Mouse (Mus musculus) retina, adult 2 months (tissue): ENCODE measurements around the gene Snx29.

Source experiments
- DNase-seq: peaks from one replicate; pipeline ENCODE4 v3.0.0-alpha.2; 2012; ENCODE audit warnings: low read depth, low spot score

Gene Snx29

DNA sequence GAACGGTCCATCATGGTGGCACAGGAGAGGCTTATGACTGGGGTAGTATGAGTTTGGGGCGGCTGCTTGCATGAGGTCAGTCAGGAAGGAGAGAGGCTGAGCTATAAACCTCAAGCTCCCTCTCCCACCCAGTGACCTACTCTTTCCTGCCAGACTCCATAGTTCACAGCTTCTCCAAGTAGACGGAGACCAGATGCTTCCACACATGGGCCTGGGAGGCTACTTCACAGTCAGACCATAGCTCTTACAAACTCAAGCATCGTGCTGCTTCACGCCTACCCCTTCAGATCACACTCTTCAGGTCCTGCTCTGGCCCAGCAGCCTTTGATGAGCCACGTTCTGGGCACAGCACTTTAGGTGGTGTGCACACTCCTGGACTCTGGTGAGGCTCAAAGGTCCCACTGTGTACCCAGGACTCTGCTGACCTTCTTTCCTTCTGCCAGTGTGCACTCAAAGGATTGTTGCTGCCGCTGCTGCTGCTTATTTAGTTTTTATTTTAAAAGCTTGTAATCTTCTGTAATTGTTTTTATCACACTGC, 313.6 kb downstream of the Snx29 start:
- DNase-seq = no peak

GRCm38 (mm10) chr16:11636902-11637301, 314.2 kb downstream of the Snx29 start:
- no peak for DNase-seq

DNA sequence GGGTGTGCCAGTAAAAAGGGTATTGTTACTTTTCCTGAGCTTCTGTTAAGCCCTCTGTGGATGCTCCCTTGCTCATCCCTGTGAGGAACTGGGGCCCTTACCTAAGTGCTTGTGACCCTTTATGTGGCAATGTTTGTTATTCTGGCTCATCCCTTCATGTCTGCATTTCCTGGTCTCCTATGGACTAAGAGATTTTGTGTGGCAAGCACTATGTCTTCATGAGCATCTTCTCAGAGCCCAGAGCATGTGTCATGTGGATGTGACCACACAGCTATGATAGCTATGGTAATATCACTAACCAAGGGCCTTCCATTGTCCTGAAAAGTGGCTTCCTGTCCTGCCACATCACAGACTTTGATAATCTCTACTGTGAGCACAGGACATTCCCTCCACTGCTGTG, 315.1 kb downstream of the Snx29 start:
- DNase-seq = no peak

DNA sequence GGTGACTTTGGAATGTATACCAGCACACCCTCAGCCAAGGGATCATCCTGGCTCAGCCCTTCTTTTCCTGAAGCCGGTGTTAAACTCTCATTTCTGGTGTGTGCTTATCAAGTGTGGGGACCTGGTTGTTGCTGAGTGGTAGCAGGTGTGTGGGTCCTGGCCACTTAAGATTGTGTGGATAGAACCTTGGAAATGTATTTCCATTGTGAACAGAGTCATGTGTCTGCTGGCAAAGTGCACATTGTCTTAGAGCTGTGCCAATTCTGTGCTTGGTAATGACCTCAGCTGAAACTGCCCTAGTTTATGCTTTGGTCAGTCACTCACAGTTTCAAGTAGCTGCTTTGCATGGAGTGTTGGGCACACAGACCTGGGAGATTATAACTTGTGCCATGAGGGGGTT, 316.0 kb downstream of the Snx29 start:
- DNase-seq = no peak

DNA sequence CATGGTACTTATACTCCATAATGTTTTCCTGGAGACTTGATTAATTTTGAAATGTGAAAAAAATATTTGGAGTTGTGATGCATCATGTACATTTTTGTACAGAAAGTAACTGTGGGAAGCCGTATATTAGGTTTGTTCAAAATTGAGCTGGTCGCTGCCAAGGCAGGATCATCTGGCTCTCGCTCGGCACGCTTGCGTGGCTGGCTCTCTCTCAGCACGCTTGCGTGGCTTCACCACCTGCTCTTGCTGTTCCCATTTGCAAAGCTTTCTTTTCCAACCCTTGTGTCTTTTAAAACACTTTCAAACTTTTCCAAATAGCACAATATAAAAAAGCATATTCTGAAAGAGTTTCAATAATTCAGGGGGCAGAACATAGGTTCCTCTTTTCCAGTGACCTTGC, 317.2 kb downstream of the Snx29 start:
- no peak for DNase-seq

GRCm38 (mm10) chr16:11643603-11644002, 320.9 kb downstream of the Snx29 start:
- no peak for DNase-seq

- no peak for DNase-seq
Measured at GRCm38 (mm10) chr16:11644399-11644798, 321.7 kb downstream of the Snx29 start.

DNA sequence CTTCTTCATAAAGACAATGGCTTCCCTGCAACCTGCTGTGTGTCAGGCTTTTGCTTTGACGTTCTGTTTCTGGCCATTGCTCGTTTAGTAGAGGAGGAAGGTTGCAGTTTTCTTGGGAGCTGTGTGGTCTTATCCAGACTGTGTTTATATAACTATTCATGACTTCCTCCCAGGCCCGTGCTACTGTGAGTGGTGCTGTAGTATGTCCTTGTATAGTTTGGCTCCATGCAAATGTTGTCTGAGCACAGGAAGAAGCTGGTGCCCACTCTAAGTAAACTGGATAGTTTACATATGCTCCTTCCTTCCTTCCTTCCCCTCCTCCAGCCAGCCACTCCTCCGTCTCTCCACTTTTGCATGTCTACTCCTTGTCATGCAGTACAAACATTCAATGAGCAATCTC, 323.0 kb downstream of the Snx29 start:
- no peak for DNase-seq

GRCm38 (mm10) chr16:11646745-11647289, 324.1 kb downstream of the Snx29 start:
- DNase-seq = no peak

DNA sequence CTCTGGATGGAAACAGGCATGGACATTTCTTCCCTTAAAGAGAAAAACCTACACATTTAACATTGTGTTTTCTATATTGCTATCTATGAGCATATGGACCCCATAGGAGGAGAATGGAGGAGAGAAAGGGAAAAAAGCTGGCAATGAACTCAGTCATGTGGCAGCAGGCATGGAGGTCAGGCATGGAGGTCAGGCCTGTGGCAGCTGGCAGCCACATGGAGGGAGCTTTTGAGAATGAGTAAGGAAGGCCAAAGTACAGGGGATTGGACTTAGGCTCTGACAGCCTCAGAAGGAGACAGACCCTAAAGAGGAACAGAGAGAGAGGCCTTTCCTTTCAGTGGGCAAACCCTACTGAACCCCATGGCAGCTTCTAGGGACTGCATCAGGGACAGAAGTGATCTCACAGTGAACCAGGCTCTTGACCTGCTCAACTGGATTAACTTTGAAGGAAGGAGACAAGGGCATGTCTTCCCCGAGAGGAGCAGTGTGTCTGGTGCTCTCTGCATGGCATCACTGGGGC, 325.5 kb downstream of the Snx29 start:
- DNase-seq = no peak

- DNase-seq = no peak
Measured at GRCm38 (mm10) chr16:11652686-11653366, 330.1 kb downstream of the Snx29 start.

DNA sequence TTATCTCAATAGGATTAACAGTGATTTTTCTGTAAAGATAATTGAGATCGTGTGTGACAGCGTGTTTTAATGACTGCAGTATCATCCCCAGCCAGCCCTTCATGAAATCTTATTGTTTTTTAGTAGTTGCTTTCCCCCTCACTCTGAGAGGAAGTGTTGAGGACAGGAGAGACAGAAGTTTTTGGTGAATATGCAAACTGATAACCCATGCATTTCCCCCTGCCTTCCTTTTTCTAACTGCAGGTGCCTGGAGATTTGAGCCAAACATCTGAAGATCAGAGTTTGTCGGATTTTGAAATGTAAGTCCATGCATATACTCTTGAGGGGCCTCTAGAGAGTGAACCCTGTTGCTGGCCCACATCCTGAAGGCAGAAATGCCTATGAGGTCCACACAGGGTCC, 333.2 kb downstream of the Snx29 start:
- DNase-seq = no peak

GRCm38 (mm10) chr16:11657111-11657510, 334.4 kb downstream of the Snx29 start:
- no peak for DNase-seq

DNA sequence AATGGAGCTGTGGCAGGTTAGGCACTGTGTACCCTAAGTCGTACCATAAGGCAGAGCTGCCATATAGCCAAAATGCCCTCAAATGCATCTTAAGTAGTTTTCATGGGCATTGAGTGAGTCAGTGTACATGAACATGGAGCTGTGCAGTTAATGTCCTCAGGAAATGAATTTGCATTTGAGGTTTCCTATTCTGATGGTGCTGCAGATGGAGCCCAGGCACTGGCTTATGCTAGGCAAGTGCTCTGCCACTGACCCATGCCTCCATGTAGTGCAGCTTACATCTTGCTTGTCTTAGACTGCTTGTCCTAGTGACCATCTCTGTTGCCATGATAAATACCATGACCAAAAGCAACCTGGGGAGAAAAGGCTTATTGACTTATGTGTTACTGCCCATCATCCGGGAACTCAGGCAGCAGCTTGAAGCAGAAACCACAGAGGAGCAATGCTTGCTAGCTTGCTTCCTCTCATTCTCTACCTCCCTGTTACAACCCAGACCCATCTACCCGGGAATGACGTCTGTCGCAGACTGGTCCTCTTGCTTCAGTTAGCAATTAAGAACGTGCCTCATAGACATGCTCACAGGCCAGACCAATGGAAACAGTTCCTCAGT, 336.5 kb downstream of the Snx29 start:
- no peak for DNase-seq

- DNase-seq = no peak
Measured at GRCm38 (mm10) chr16:11664896-11665705, 342.4 kb downstream of the Snx29 start.

DNA sequence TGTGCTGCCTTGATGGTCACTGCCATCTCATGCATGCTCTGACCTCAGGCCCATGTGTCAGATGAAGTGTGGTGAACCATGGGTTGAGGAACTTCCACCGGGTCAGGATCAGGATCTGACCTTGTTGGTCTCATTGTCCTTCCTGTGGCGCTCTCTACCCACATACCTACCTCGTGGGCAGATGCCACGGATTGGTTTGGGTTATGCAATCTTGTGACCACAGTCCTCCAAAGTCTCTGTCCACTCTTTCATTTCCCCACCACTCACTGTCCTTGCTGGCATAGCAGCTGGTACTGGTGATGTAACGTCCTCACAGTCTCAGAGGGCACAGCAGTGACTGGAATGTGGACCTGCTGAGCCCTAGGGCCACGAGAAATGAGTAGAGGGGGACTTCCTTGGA, 343.2 kb downstream of the Snx29 start:
- no peak for DNase-seq

GRCm38 (mm10) chr16:11668375-11668774, 345.7 kb downstream of the Snx29 start:
- DNase-seq = no peak

GRCm38 (mm10) chr16:11668878-11669277, 346.2 kb downstream of the Snx29 start:
- no peak for DNase-seq

GRCm38 (mm10) chr16:11670251-11670970, 347.7 kb downstream of the Snx29 start:
- DNase-seq = no peak

DNA sequence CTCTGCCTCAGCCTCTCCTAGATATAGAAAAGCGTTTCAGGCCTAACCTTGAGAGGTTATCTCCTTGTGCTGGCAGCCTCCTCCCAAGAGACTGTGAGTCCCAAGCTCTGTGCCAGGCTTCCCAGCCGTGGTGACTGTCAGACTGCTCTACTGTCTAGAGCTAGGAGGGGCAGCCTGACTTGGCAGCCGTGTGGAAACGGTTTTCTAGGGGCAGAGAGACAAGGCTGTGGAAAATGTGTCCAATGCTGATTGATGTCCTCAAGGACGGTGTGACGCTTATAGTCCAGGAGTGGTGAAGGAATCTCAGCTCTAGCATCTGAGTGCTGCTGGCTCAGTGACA, 348.2 kb downstream of the Snx29 start:
- DNase-seq = no peak

DNA sequence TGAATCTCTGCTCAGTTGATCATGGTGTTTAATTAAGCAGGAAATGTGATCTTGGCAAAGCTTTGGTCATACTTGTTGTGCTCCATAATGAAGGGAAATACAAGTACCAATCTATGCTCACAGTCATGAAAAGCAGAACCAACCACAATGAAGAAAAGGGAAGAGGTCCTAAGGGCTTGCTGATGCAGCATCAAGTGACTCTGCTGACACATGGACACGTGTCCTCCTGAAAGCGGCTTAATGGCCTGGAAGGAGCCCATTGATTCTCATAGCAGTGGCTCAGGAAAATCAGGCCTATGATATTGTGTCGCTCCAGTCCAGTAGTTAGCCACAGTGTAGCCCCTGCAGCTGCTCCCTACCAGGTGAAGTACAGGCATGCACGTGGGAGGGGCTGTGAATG, 353.3 kb downstream of the Snx29 start:
- no peak for DNase-seq
